Comparison of ENCODE assay signal across 7 mouse cellular contexts in the genomic region with DNA sequence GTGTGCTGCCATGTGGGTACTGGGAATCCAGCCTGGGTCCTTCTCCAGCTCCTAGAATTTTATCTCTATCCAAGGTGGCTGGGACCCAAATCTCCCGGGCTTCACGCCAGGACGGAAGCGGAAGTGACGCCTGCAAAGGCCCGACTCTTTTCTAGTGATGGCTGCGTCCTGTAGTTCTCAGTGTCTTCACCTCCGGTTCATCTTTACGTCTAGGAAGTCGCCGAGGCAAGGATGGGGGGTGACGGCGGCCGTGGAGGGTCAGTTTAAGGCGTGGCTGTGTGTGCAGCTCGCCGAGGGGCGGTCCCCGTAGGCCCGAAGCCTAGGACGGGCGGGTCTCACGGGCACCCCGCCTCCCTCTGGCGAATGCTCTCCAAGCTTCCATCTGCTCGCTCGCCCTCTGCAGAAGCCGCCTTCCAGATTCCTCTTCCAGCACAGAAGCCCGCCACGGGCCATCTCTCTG. TPM values are rescaled to one million over a fixed set of nuclear protein-coding genes. Genes with fewer than 3 reads are reported as not detected.
DNase-seq lines count a peak whose midpoint lies in the region; ATAC-seq lines count a peak whose summit lies in the region.

Zfp846 (plus strand) TSS at position 117 of the 460 bp plus-strand sequence.

- intact Hi-C loops in left cerebral cortex, postnatal 36 days (cut with DNase I): loop anchor here (1.0 to 10.0 kb wide), 2 partner anchors 61 to 116 kb away; partner anchors contain the start of gene Zfp26

- ATAC-seq in intestine, embryonic 16.5 days: peak; percentile 99
- ATAC-seq in midbrain, embryonic 11.5 days (ENCODE audit: low FRiP score): peak; percentile 98

- H3K36me3 ChIP-seq in intestine, embryonic 16.5 days (ENCODE audit: control insufficient read depth, insufficient read depth, low read length): no peaks in the 10 kb centered on the region
- no peaks in the 10 kb centered on the region for H3K36me3 ChIP-seq in midbrain, embryonic 11.5 days (ENCODE audit: control insufficient read depth, insufficient read depth, low read length)

- peak within 1 kb of the TSS; percentile 59 for H3K4me2 ChIP-seq in intestine, embryonic 16.5 days (ENCODE audit: low read depth, low read length)
- peak within 1 kb of the TSS; percentile 57 for H3K4me2 ChIP-seq in midbrain, embryonic 11.5 days

- H3K27ac ChIP-seq in intestine, embryonic 16.5 days (ENCODE audit: low read length): peak within 1 kb of the TSS; percentile 82
- H3K27ac ChIP-seq in midbrain, embryonic 11.5 days (ENCODE audit: low read depth, low read length): peak within 1 kb of the TSS; percentile 80

- H3K4me3 ChIP-seq in intestine, embryonic 16.5 days (ENCODE audit: low read length): peak within 1 kb of the TSS; percentile 75
- peak within 1 kb of the TSS; percentile 58 for H3K4me3 ChIP-seq in midbrain, embryonic 11.5 days (ENCODE audit: low read depth, low read length)

- H3K27me3 ChIP-seq in intestine, embryonic 16.5 days (replicated peaks; ENCODE audit: control insufficient read depth, insufficient read depth, low read length): peaks cover 8% of the 10 kb centered on the region; the same call in 1 of the 2 replicates
- H3K27me3 ChIP-seq in midbrain, embryonic 11.5 days (ENCODE audit: control insufficient read depth, insufficient read depth, low read length): peaks cover 5% of the 10 kb centered on the region; the same call in 1 of the 2 replicates

- H3K4me1 ChIP-seq in intestine, embryonic 16.5 days (ENCODE audit: control insufficient read depth, insufficient read depth, low read length): no peaks in the 10 kb centered on the region
- H3K4me1 ChIP-seq in midbrain, embryonic 11.5 days (ENCODE audit: control insufficient read depth, insufficient read depth, low read length): no peaks in the 10 kb centered on the region

- no peaks in the 10 kb centered on the region for H3K9me3 ChIP-seq in intestine, embryonic 16.5 days (ENCODE audit: control insufficient read depth, low read length)
- H3K9me3 ChIP-seq in midbrain, embryonic 11.5 days (ENCODE audit: control insufficient read depth, low read length): no peaks in the 10 kb centered on the region

- H3K9ac ChIP-seq in intestine, embryonic 16.5 days (ENCODE audit: low read depth, low read length): peak within 1 kb of the TSS; percentile 83
- peak within 1 kb of the TSS; percentile 73 for H3K9ac ChIP-seq in midbrain, embryonic 11.5 days (ENCODE audit: low read length)

- WGBS in intestine, embryonic 16.5 days: under 1% methylated on average over 30 of the region's 30 CpGs
- WGBS in midbrain, embryonic 11.5 days: under 1% methylated on average over 30 of the region's 30 CpGs

- peak; percentile 99 for DNase-seq in adrenal gland, adult 8-10 months
- peak; percentile 96 for DNase-seq in embryo, embryonic 9.5 days (ENCODE audit: extremely low spot score)
- peak; percentile 98 for DNase-seq in gastrocnemius, postnatal 4 days (ENCODE audit: low spot score in 2 of 2)
- DNase-seq in left cerebral cortex, postnatal 36 days (ENCODE audit: low spot score in 2 of 2): peak; percentile 99 to 100
- DNase-seq in midbrain, embryonic 11.5 days (ENCODE audit: low spot score, missing footprints): peak; percentile 99
- DNase-seq in skeletal muscle tissue, adult 2 months (ENCODE audit: low read depth, low spot score): peak; percentile 96

RNA-seq across cellular contexts. Expression of gene Zfp846, which starts in this region (rescaled TPM):
- total RNA-seq in adrenal gland, adult 8-10 months (2022): 10 to 100 TPM in 2 of 4 experiments, 1 to 10 TPM in 2; 5.6 to 11.6 (median 9.6) TPM
- total RNA-seq in gastrocnemius, postnatal 4 days (2021): 1 to 10 TPM; 6.9 to 7.8 TPM
- 10.7 and 11.7 TPM in 2 replicates for polyA plus RNA-seq in intestine, embryonic 16.5 days (2015; fragmentation: Nextera tagmentation; extraction: Ambion mirVana)
- 10 to 100 TPM; 18.5 to 21.2 TPM for total RNA-seq in left cerebral cortex, postnatal 36 days (2021)
- polyA plus RNA-seq in midbrain, embryonic 11.5 days (2014; fragmentation: Nextera tagmentation; extraction: Ambion mirVana): 23.8 and 24.8 TPM in 2 replicates

Comparison
In these comparisons a context has a peak if more than half of its experiments do, and no peak if none do; other contexts are left out.
1. Peak in every context shown above with its lines: DNase-seq, ATAC-seq, H3K4me3 ChIP-seq and H3K27ac ChIP-seq.